Mouse (Mus musculus) right cerebral cortex, postnatal 4 days (tissue): Measurements from ENCODE around the gene Stx5a.
"Not testable (repeated sequence)": the region's sequence is repeated elsewhere in the genome, so short reads cannot be mapped to it uniquely, and the experiment has no call there.

ENCODE experiments used
- DNase-seq: peaks from one replicate; pipeline ENCODE4 v3.0.0-alpha.2; 2022

Gene Stx5a

DNA sequence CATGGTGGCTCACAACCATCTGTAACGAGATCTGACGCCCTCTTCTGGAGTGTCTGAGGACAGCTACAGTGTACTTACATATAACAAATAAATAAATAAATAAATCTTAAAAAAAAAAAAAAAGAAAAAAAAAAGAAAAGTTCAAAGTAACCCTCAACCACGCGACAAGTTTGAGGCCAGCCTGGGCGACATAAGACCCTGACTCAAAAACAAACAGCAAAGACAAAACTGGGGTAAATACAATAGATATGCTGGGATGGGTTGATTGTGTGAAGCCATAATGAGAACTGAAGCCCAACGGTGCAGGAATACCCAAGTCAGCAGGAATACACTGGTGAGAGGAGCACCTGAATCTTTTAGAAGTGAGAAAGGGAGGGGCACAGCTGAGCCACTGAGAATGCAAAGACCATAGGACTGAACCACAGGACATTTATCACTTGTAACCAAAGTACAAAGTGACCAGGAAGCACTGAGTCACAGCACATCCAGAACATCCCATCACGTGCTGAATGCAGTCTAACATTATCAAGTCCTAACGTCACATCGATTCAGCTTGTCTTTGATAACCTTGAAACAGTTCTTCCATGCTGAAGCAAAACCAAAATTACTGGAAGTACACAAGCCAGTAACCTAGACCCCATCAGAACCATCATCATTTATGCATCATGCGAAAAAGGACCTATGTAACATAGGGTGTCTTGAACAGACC is 24.3 kb upstream of the Stx5a start:
- DNase-seq = no peak

DNA sequence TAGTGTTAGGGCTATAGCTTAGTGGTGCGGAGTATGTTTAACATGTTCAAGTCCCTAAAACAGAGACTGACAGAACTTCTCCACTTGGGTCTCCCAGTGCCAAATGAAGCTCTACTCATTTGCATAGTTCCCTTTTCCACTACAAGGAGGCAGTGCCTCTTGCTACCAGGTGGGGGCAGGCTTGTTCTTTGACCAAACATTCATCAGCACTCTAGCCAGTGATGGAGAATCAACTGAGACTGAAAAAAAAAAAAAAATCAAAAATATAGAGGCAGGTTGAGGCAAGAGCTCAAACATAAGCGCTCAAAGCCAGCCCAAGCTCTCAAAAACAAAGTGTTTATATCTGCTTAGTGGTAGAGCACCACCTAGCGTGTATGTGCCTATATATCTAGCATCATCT is 22.9 kb upstream of the Stx5a start:
- DNase-seq = peak; percentile 54

DNA sequence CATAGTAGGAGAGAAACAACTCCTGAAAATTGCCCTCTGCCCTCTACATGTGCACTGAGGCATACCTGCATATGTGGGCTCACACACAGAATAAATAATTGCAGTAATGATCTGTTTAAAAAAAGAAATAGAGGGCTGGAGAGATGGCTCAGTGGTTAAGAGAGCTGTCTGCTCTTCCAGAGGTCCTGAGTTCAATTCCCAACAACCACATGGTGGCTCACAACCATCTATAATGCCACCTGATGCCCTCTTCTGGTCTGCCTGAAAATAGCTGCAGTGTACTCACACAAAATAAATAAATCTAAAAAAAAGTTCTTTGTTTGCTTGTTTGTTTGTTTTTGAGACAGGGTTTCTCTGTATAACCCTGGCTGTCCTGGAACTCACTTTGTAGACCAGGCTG is 22.2 kb upstream of the Stx5a start:
- not testable (repeated sequence) for DNase-seq

DNA sequence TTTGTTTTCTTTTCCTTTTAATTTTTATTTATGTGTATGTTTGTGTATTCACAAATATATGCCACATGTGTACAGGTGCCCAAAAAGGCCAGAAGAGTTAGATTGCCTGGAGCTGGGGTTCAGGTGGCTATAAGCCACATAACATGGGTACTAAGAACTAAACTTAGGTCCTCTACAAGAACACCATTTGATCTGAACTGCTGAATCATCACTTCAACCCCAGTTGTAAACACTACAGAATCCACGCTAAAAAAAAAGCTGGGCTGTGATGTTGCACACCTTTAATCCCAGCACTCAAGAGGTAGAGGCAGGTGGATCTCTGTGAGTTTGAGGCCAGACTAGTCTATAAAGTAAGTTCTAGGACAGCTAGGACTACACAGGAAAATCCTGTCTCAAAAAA is 19.8 kb upstream of the Stx5a start:
- no peak for DNase-seq

DNA sequence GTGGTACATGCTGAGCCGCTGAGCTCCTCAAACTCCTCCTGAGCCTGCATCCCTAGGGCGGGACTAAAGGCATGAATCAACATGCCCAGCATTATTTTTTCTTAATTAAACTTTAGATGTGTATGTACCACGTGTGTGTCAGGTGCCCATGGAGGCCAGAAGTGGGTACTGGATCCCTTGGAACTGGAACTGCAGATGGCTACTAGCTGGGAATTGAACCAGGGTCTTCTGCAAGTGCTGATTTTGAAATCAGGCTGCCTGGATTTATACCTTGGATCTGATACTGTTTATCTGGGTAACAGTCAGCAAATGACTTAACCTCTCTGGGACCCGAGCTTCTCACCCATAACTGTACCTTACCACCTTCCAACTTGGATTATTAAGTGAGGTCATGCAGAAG is 19.2 kb upstream of the Stx5a start:
- no peak for DNase-seq

DNA sequence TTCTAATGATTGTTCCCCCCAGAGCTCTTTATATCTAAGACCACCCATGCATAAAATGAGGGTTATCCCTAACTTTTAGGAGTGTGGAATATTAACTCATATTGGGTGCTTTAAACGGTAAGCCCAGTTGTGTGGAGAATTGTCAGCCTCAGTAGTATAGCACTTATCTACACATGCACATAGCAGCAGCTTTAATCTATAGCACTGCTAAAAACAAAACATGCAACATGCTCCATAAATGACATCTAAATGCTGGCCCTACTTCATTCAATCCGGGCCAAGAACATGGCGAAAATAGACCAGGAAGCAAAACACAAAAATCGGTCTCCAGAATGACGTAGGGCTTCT is 18.7 kb upstream of the Stx5a start:
- DNase-seq = no peak

DNA sequence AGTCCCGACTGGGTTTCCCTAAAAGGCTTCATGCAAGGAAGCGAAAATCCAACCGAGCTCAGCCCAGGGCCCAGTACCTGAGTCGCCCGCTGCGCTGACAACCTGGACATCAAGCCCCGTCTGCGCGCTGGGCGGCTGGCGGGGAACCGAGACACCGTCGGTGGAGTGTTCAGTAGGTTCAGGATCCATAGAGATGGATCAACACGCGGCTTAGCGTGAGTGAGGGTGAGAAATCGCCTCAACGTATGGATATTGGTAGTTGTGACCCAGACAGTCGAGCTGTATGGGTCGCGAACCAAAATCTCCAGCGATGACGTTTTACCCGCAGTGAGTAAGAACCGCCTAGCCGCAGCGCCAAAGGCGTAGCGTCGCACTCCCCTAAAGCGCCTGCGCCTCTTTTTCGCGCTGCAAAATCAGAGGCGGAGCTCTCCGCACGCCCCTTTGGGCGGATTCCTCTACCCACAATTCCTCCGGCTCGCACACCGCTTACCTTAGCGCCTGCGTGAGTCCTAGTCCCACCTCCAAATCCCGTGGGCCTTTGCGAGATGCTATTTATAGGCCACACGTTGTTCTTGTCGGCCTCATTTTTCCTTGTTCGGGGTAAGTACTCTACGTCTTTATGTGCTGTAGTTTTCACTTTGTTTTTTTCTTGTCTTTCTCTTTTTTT is 18.2 kb upstream of the Stx5a start, which contains the start of gene Slc3a2:
Slc3a2 (minus strand) TSS at position 463 of the 667 bp plus-strand sequence.
- peak; percentile 88 for DNase-seq

DNA sequence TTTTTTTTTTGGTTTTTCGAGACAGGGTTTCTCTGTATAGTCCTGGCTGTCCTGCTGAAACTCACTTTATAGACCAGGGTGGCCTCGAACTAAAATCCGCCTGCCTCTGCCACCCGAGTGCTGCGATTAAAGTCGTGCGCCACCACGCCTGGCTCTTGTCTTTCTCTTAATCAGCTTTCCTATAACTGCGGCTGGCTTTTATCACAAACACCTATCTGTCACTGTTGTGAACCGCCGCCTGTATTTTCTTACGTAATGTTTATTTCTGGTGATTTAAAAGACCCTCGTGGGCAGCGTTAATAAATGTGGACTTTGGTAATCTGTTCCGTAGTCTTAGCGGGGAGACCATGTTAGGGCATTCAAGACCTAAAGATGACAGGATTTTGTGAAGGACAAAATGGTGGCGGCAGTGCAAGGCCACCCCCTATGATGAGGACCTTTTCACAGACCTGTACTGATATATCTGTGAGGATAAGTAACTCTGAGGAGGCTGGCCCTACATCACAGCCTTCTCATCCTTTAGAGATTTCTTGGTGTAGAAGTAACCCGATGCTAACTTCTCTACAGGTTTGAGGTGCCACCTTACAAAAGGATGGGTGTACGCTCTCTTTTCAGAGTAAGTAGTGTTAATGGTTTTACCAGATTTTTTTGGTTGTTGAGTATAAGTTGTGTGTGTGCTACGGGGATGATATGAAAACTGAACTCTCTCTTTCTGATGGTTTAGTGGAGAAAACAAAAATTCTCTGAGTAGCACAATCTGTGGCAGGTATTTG is 17.5 kb upstream of the Stx5a start:
- DNase-seq = no peak

DNA sequence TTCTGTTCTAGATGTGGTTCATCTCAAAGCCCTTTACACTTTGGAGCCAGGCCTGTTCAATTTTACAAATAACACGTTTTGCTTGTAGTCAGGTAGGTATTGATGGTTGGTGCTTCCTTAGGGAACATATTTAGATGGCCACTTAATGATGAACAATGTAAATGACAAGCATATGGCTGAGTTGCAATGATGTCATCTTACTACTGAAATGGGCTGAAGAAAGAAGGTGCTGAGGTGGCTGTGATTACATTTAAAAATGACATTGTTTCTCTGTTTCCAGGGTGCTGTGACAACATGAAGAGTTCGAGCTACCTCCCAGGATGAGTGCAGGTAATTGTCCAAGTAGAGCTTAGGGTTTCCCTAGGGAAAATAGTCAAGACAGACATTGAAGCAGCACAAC is 16.8 kb upstream of the Stx5a start:
- no peak for DNase-seq

DNA sequence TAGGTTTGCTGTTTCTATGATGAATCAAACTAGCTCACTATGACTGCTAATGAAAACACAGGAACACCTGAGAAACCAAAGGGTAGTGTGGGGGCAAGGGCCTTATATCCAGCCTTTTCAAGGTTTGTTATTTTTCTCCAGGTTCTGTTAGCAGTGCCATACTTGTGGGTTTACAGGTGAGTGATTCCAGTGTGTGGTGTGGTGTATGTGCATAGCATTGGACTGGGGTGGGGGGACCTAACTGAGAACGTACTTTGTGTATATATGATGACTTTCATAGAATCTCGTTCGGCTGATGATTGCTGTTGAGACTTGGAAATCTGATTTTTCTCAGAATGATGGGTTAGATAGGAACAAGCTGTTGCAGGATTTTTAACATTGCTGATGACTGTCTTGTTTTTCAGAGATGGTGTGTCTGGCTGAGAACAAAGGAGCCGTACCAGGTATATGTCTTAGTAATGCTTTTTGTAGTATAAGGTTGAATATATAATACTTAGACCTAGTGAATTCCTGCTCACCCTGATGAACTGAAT is 16.1 kb upstream of the Stx5a start:
- no peak for DNase-seq

DNA sequence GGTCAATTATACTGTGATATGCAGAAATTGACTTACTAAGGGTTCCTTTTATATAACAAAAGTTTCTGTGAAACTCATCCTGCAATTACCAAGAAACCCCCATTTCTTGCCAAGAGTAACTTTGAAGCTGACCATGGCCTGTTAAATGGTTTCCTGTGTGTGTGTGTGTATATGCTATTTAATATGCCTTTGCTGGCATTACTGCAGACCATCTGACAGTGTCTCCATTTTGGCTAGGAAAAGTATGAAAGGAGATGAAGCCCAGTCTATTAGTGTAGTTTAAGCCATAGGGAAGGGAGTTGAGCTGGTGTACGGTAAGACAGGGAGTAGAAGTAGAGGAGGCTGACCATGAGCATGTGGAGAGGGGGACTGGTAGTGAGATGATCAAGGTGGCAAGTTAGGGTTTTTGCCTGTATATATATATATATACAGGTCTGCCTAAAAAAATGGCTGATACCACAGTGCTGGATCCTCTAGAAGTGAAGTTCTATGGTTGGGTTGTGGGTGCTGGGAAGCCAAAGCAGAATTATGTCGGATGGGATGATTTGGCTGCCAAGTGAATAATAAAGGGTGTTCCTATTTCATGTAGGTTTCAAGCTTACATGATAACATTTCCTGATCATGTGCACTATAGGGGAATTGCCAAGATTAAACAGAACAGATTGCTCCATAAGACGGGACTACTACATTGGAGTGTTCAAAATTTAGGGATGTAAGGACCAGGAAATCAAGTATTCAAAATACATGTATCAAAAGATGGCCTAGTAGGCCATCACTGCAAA is 14.4 kb upstream of the Stx5a start:
- DNase-seq = no peak

DNA sequence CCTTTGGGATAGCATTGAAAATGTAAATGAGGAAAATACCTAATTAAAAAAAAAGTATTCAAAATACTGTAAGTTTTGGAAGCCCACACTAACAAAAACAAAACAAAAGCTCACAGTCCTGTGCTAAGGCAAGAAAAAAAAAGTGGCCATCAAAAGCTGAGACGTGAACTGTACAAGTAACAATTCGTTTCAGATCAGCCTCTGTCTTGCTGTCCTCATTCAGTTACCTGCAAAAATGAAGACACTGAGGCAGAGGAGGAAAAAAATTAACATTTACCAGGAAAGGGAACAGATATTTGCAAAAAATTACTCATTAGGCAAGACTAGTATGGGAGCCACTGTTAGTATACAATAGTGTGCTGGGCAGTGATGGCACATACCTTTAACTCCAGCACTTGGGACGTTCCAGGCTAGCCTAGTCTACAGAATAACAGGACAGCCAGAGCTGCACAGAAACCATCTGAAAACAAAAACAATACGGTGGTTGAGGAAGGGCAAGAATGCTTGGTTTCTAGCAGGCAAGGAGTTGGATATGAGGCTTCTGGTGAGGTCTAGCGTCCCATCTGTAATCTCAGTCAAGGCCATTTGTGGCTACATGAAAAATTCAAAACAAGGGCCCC is 13.6 kb upstream of the Stx5a start:
- no peak for DNase-seq

DNA sequence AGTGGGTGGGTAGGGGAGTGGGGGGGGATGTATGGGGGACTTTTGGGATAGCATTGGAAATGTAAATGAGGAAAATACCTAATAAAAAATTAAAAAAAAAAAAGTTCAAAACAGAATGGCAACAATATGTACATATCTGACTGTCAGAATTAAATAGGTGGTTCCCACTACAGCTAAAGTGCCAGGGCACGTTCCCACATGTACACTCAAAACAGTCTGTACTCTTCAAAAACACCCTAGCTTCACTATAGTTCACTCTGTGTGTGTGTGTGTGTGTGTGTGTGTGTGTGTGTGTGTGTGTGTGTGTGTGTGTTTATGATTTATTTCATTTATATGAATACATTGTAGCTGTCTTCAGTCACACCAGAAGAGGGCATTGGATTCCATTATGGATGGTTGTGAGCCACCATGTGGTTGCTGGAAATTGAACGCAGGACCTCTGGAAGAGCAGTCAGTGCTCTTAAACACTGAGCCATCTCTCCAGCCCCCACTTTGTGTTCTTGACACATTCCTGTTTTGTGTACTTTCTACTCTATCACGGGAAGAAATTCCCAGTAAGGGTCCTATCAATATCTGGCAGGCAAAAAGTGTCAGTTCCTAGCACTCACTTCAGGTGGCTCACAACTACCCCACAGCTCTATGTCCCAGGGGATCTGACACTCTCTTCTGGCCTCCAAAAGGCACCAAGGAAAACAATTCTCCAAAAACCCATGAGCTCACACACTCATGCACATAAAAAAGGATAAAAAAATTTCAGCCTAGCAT is 12.7 kb upstream of the Stx5a start:
- not testable (repeated sequence) for DNase-seq

DNA sequence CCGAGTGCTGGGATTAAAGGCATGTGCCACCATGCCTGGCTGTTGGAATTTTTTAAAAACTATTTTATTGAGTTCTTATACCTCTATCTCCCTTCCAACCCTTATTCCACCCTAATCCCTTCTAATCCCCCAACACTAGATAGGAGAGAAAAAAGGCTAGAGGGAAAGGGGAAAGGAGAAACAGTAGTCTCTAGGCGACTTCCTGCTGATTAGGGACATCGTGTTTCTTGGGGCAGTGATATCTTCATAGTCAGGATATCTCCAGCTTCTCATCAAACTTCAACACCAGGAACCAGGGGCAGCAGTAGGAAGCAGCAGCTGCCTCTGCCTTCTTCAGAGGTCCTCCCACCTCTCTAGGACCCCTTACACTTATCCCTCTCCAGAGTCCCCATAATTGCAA is 6.9 kb upstream of the Stx5a start:
- no peak for DNase-seq

DNA sequence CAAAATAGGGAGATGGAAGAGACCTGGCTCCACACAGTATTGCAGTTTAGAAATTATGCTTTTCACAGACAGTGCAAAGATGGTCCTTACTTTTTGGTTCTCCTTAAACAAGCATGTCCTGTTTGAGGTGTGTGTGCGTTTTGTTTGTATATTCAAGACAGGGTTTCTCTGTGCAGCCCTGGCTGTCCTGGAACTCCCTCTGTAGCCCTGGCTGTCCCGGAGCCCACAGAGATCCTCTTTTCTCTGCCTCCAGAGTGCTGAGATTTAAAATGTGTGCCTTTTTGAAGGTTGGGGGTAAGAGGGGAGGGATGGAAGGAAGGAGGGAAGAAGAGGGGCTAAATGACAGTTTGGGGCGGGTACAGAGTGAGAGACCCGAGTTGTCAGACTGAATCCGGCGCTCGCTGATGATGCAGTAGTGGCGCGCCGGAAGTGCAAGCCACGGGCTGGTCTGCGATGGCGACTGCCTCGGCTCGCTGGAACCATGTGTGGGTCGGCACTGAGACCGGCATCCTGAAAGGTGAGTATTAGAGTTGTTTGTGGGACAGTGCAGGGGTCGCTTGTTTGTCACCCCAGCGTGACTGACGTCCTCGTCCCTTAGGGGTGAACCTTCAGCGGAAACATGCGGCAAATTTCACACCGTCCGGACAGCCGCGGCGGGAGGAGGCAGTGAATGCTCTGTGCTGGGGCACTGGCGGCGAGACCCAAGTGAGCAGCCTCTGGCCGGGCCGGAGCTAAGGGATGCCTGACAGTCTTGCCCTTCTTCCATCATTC is 5.6 kb upstream of the Stx5a start, which contains the start of gene Wdr74:
Wdr74 (plus strand) TSS at position 439 of the 771 bp plus-strand sequence.
- DNase-seq = peak; percentile 92

DNA sequence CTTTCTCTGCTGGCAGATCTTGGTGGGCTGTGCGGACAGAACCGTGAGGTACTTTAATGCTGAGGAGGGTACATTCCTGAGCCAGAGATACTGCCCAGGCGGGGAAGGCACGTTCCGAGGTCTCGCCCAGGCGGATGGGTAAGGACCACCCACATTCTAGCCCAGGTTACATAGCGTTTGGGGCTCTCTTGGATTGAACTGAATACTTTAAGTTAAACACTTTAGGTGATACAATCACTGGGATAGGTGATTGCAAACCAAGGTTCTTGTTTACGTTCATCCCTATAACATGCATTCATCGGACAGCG is 5.1 kb upstream of the Stx5a start:
- DNase-seq = no peak

DNA sequence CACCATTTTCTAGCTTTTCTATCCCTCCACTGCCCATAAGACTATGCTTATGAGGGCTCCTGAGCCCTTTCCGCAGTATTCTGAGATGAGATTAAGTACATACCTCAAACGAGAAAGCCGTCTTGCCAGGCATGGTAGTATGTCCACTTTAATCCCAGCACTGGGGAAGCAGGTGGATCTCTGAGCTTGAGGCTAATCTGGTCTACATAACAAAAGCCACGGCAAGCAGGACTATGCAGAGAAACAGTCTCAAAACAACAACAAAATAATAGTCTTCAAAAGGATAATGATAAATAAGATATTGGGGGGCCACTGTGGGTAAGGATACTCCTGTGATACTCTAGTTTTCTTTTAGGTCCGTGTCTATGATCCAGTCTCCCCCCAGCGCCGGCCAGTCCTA is 2.3 kb upstream of the Stx5a start:
- no peak for DNase-seq

DNA sequence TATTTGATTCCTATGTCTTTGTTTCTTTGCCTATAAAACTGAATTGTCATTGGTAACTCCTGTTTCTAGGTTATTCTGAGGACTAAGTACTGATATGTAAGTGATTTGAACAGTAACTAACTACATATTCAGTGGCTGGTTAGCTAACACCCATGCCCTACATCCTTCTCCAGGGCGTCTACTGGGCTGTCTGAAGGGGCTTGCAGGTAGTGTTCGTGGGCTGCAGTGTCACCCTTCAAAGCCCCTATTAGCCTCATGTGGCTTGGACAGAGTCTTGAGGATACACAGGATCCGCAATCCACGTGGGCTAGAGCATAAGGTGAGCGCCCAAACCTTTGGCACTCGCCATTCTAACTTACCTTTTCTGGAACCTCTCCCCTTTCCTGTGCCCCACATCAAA is 1.6 kb upstream of the Stx5a start:
- DNase-seq = no peak

DNA sequence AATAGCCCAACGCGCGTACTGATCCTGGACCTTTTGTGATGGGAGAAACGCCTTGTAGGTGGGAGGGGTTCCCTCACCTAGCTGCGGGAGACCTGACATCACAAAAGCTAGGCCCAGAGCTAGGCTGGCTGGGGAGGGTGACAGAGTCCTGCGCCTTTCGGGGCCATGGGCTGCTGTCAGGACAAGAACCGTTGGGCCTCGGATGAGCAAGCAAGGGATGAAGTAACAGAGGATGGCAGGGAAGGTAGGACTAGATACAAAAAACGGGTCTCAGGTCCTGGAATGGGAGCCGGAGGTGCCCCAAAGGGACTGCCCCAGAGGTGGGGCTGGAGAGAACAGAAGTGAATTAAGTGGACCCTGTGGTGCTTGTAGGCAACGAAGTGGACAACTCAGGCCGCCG is 610 bp upstream of the Stx5a start, which contains the start of gene 1700092M07Rik:
1700092M07Rik (plus strand) TSS at position 116 of the 400 bp plus-strand sequence.
- no peak for DNase-seq

DNA sequence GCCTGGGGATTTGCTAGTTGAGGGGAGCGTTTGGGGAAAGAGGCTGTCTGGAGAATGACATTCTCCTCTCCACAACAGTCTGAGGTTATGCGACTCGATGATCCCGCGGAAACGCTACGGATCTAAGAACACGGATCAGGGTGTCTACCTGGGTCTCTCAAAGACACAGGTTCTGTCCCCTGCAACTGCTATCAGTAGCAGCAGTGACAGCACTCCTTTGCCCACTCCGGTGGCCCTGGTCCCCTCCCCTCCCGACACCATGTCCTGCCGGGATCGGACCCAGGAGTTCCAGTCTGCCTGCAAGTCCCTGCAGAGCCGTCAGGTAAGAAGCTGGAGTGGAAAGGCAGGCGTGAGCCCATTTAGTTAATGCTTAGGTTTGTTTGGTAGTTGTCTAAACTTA is 963 bp downstream of the Stx5a start:
- DNase-seq = no peak

DNA sequence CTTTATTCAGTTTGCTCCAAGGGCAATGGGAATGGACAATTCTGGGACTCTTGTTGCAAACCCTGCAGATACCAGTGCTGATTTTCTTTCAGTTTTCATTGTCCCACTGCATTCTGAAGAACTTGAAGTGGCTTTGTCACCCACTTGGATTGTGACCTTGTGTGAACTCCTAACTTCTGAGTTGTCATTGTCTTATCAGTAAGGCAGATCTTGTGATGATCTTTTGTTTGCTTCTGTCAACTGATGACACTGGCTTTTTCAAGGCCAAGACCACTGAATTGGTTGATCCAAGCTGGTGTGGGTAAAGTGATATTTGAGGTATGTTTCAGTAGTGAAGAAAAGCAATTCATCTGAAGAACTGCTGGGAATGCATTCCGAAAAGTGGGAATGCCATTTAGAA is 4.2 kb downstream of the Stx5a start:
- DNase-seq = no peak
